Mouse (Mus musculus): Measurements from ENCODE around the gene Ilvbl.
"Not testable (repeated sequence)": the region's sequence is repeated elsewhere in the genome, so short reads cannot be mapped to it uniquely, and the experiment has no call there.

Gene Ilvbl

GRCm38 (mm10) chr10:78591406-78592328, 17.5 kb downstream of the Ilvbl start, which contains the start of gene Syde1:
Syde1 (minus strand) TSS chr10:78591964.
- DNase-seq, result peak; percentile 75

- DNase-seq, result no peak
Measured at GRCm38 (mm10) chr10:78592856-78593379, 18.8 kb downstream of the Ilvbl start.

- DNase-seq, result peak; percentile 70
Measured at GRCm38 (mm10) chr10:78593736-78594135, 19.6 kb downstream of the Ilvbl start.

- peak; percentile 33 for DNase-seq
Measured at GRCm38 (mm10) chr10:78594157-78594556, 20.0 kb downstream of the Ilvbl start.

- DNase-seq, result no peak
Measured at GRCm38 (mm10) chr10:78594566-78594965, 20.4 kb downstream of the Ilvbl start.

- DNase-seq, result no peak
Measured at GRCm38 (mm10) chr10:78599865-78600264, 25.7 kb downstream of the Ilvbl start.

- DNase-seq, result peak; percentile 57
Measured at GRCm38 (mm10) chr10:78605080-78605479, 30.9 kb downstream of the Ilvbl start.

GRCm38 (mm10) chr10:78607602-78608001, 33.5 kb downstream of the Ilvbl start:
- DNase-seq, result no peak

- DNase-seq, result no peak
Measured at GRCm38 (mm10) chr10:78617974-78618373, 43.8 kb downstream of the Ilvbl start, which contains the start of gene Olfr1357. Olfr1357 (minus strand) TSS chr10:78618074.

- not testable (repeated sequence) for DNase-seq
Measured at GRCm38 (mm10) chr10:78623143-78623542, 49.0 kb downstream of the Ilvbl start.

GRCm38 (mm10) chr10:78630194-78630593, 56.0 kb downstream of the Ilvbl start:
- no peak for DNase-seq

GRCm38 (mm10) chr10:78632311-78632710, 58.2 kb downstream of the Ilvbl start:
- DNase-seq, result peak; percentile 15
